Mouse (Mus musculus) right cerebral cortex, postnatal 10 days (tissue): Measurements from ENCODE around the gene 1700018F24Rik.
"Not testable (repeated sequence)": the region's sequence is repeated elsewhere in the genome, so short reads cannot be mapped to it uniquely, and the experiment has no call there.

Source experiments
- DNase-seq, 2 experiments: peaks; one replicate each; pipeline ENCODE4 v3.0.0; 2021; ENCODE audit warnings: low spot score in 2 of 2

Gene 1700018F24Rik

GRCm38 (mm10) chr5:145042690-145043089 lies at the start of gene 1700018F24Rik:
Gene 1700018F24Rik (plus strand): TSS chr5:145042990.
- not testable (repeated sequence) for DNase-seq

GRCm38 (mm10) chr5:144998491-144998890 lies 44.3 kb upstream of the 1700018F24Rik start:
- no peak for DNase-seq

GRCm38 (mm10) chr5:145003362-145003761 lies 39.4 kb upstream of the 1700018F24Rik start:
- DNase-seq: no peak

GRCm38 (mm10) chr5:145004495-145004894 lies 38.3 kb upstream of the 1700018F24Rik start:
- DNase-seq: no peak

- DNase-seq: no peak
These were observed 37.2 kb upstream of the 1700018F24Rik start for GRCm38 (mm10) chr5:145005596-145005995.

- DNase-seq: no peak
These were observed 33.7 kb upstream of the 1700018F24Rik start for GRCm38 (mm10) chr5:145008878-145009659.

GRCm38 (mm10) chr5:145014278-145014677 lies 28.5 kb upstream of the 1700018F24Rik start:
- DNase-seq: no peak

- DNase-seq: not testable (repeated sequence)
These were observed 26.0 kb upstream of the 1700018F24Rik start for GRCm38 (mm10) chr5:145016761-145017160.

GRCm38 (mm10) chr5:145020254-145020653 lies 22.5 kb upstream of the 1700018F24Rik start:
- not testable (repeated sequence) for DNase-seq

GRCm38 (mm10) chr5:145020712-145021111 lies 22.1 kb upstream of the 1700018F24Rik start:
- DNase-seq: not testable (repeated sequence)

- not testable (repeated sequence) for DNase-seq
These were observed 12.3 kb upstream of the 1700018F24Rik start for GRCm38 (mm10) chr5:145030476-145030875.

GRCm38 (mm10) chr5:145032391-145032790 lies 10.4 kb upstream of the 1700018F24Rik start, which contains the start of gene Gm4871:
Gene Gm4871 (minus strand): TSS chr5:145032754.
- not testable (repeated sequence) for DNase-seq

GRCm38 (mm10) chr5:145041628-145042027 lies 1.2 kb upstream of the 1700018F24Rik start:
- DNase-seq: no peak

GRCm38 (mm10) chr5:145054187-145054586 lies 11.4 kb downstream of the 1700018F24Rik start:
- DNase-seq: not testable (repeated sequence)

GRCm38 (mm10) chr5:145057907-145058306 lies 15.1 kb downstream of the 1700018F24Rik start:
- DNase-seq: no peak

GRCm38 (mm10) chr5:145058722-145059121 lies 15.9 kb downstream of the 1700018F24Rik start:
- DNase-seq: no peak

GRCm38 (mm10) chr5:145059524-145059923 lies 16.7 kb downstream of the 1700018F24Rik start:
- DNase-seq: no peak

GRCm38 (mm10) chr5:145064765-145065340 lies 22.1 kb downstream of the 1700018F24Rik start:
- no peak for DNase-seq

- DNase-seq: no peak
These were observed 26.1 kb downstream of the 1700018F24Rik start for GRCm38 (mm10) chr5:145068863-145069262.

GRCm38 (mm10) chr5:145069707-145070106 lies 26.9 kb downstream of the 1700018F24Rik start:
- DNase-seq: peak; percentile 79 to 88

- DNase-seq: no peak
These were observed 28.6 kb downstream of the 1700018F24Rik start for GRCm38 (mm10) chr5:145071342-145071741.

GRCm38 (mm10) chr5:145075081-145075480 lies 32.3 kb downstream of the 1700018F24Rik start:
- DNase-seq: no peak
